Mouse (Mus musculus) limb, embryonic 14.5 days (tissue): Measurements from ENCODE around the gene Epb41l1. TPM values are rescaled to one million over a fixed set of nuclear protein-coding genes. Genes with fewer than 3 reads are reported as not detected.

Source experiments
- ATAC-seq: fragments of 200-750 bp; cut with Nextera tagmentation; 2 replicates; pipeline ENCODE4 v1.8.0; 2017; ENCODE audit warnings: low read depth, moderate number of reproducible peaks, moderate TSS enrichment; ENCODE audit not compliant: low FRiP score
- DNase-seq: peaks from one replicate; pipeline ENCODE4 v3.0.0-alpha.2; 2015; ENCODE audit warnings: low spot score
- H3K27ac ChIP-seq: fragments of 300-500 bp; sonication (generic); replicated peaks from 2 replicates; pipeline ENCODE4 v1.5.1; 2014; ENCODE audit warnings: low read depth, mild to moderate bottlenecking, low read length, moderate library complexity, mixed read lengths
- H3K27me3 ChIP-seq: fragments of 300-500 bp; sonication (generic); 2 replicates; pipeline ENCODE4 v1.6.1; 2014; ENCODE audit warnings: low read length, mixed read lengths; ENCODE audit not compliant: control insufficient read depth, insufficient read depth
- H3K36me3 ChIP-seq: fragments of 300-500 bp; sonication (generic); 2 replicates; pipeline ENCODE4 v1.6.1; 2014; ENCODE audit warnings: mild to moderate bottlenecking, low read length, moderate library complexity, mixed read lengths; ENCODE audit not compliant: control insufficient read depth, insufficient read depth
- H3K4me1 ChIP-seq: fragments of 300-500 bp; sonication (generic); 2 replicates; pipeline ENCODE4 v1.6.1; 2014; ENCODE audit warnings: antibody characterized with exemption, low read length, mixed read lengths; ENCODE audit not compliant: control insufficient read depth, insufficient read depth
- H3K4me2 ChIP-seq: fragments of 300-500 bp; sonication (generic); replicated peaks from 2 replicates; pipeline ENCODE4 v1.6.1; 2014; ENCODE audit warnings: low read depth, mild to moderate bottlenecking, low read length, moderate library complexity; ENCODE audit not compliant: severe bottlenecking
- H3K4me3 ChIP-seq: fragments of 300-500 bp; sonication (generic); replicated peaks from 2 replicates; pipeline ENCODE4 v1.5.1; 2014; ENCODE audit warnings: low read length
- H3K9ac ChIP-seq: fragments of 300-500 bp; sonication (generic); 2 replicates; pipeline ENCODE4 v1.6.1; 2014; ENCODE audit warnings: mild to moderate bottlenecking, low read depth, low read length, moderate library complexity; ENCODE audit not compliant: severe bottlenecking
- H3K9me3 ChIP-seq: fragments of 300-500 bp; sonication (generic); 2 replicates; pipeline ENCODE4 v1.6.1; 2016; ENCODE audit warnings: low read length; ENCODE audit not compliant: control insufficient read depth
- POLR2A ChIP-seq: fragments of 200-500 bp; IDR thresholded peaks from 2 replicates; pipeline ENCODE4 v1.8.0; 2012; ENCODE audit warnings: inconsistent platforms, mild to moderate bottlenecking, moderate library complexity, borderline replicate concordance; ENCODE audit not compliant: insufficient read depth, insufficient read length; ENCODE audit errors: extremely low read depth
- WGBS: fragments of 180-500 bp; shearing (Covaris S2); extraction: QIAGEN DNeasy Blood & Tissue Kit; methylation state at CpG from one replicate; pipeline ENCODE4 v1.1.7; 2014; 5-methylcytosine and 5-hydroxymethylcytosine counted together
- polyA plus RNA-seq, 2 experiments: library from polyadenylated mRNA; depleted of rRNA in 1 of 2; stranded (reverse) in 1 of 2; unstranded in 1 of 2; fragments of >200 nt; fragmentation: Nextera tagmentation in 1 of 2; extraction: Ambion mirVana in 1 of 2; gene quantifications; 2 replicates each; pipeline versions ENCODE4 v1.2.1 to v1.2.3; 2012 to 2014

Epb41l1 gene
- polyA plus RNA-seq, 2 experiments = 5.0 to 37.0 TPM

DNA sequence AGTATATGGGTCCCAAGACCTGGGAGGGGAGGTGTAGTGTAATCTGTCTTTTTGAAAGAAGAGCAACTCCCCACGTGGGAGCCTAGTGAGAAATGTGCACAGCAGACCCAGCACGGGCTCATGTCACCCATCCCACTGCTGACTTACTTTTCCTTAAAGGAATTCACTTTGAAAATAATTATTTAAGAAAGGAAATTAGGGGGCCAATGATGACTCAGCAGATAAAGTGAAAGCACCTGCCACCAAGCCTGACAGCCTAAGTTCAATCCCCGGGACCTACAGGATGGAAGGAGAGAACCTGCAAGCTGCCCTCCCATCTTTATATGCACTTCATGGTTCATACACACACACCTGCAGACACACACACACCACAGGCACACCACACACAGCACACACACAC lies 123.1 kb downstream of the Epb41l1 start:
- H3K9ac ChIP-seq = no peak overlapping the region
- peaks cover 9% of the 10 kb centered on the region for H3K4me1 ChIP-seq
- H3K27ac ChIP-seq = no peak overlapping the region
- H3K4me2 ChIP-seq = no peak overlapping the region
- ATAC-seq (no peak), DNase-seq (no peak)
- 75% methylated on average over 3 of the region's 3 CpGs for whole genome bisulfite sequencing
- H3K36me3 ChIP-seq = peaks cover 17% of the 10 kb centered on the region; the same call in 1 of the 2 replicates
- H3K4me3 ChIP-seq = no peak overlapping the region
- TF ChIP-seq POLR2A = no peak
- H3K9me3 ChIP-seq = no peaks in the 10 kb centered on the region
- H3K27me3 ChIP-seq = no peaks in the 10 kb centered on the region

DNA sequence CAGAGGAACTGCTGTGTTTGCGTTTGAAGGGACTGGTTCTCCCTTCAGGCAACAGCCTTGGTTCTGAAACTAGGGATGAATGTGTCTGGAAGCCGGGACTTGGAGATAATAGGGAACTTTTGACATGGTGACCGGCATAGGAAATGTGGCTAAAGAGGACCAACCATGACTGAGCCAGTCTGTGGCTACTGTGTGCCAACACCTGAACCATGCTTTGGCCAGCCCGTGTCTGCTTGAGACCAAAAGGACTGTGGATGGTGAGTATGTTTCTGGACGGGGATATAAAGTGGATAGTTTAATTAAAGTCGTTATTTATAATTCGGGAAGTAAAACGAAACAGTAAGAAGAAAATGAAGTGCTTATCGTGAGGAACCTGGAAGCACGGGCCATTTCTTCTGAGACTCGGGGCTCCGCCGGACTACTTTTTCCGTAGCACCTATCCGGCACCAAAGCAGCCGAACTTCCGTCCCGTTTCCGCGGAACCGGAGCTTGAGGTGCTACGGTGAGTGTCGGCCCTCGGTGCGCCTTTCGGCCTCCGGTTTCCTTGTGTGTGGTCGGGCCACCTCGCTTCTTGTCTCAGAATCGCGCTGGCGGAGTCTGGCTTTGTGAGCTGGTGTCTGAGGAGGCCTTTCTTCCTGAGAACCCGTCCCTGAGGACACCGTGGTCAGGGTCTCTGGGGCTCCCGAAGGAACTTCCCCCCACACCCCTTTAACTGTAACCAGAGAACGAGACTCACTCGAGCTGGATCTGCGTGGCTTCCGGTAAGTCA lies 126.6 kb downstream of the Epb41l1 start, which contains the start of gene Aar2:
TSS of gene Aar2 (plus strand) at position 462 of the 769 bp plus-strand sequence.
- H3K4me1 ChIP-seq = peaks cover 9% of the 10 kb centered on the region
- peak within 1 kb of the TSS; percentile 91 for H3K4me3 ChIP-seq
- TF ChIP-seq POLR2A = peak; percentile 65; the same call in 1 of the 2 replicates
- no peaks in the 10 kb centered on the region for H3K9me3 ChIP-seq
- H3K4me2 ChIP-seq = peak within 1 kb of the TSS; percentile 81
- peak; percentile 79 for DNase-seq
- H3K27ac ChIP-seq = peak within 1 kb of the TSS; percentile 65; the same call in 1 of the 2 replicates
- ATAC-seq = peak; percentile 80
- WGBS = 6% methylated on average over 39 of the region's 39 CpGs
- H3K9ac ChIP-seq = peak within 1 kb of the TSS; percentile 92
- no peaks in the 10 kb centered on the region for H3K27me3 ChIP-seq
- peaks cover 14% of the 10 kb centered on the region for H3K36me3 ChIP-seq

DNA sequence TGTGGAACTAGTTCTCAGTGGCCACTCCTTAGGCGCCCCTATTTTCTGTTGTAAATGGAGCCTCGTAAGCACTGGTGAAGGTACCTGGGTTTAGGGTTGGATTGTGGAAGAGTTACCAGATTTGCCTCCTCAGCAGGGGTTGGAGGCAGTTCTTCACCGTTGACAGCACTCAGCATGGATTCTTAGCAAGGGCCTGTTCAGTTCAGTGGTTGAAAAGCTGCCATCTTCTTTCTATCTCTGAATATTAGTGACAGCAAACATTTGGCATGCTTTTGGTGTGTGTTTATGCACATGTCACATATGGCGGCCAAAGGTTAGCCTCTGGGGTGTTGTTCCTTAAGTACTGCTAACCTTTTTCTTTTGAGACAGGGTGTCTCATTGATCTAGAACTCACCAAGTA lies 131.7 kb downstream of the Epb41l1 start:
- Histone ChIP-seq H3K4me2 (no peak overlapping the region), H3K27me3 (no peaks in the 10 kb centered on the region), H3K4me3 (no peak overlapping the region), H3K27ac (no peak overlapping the region), H3K36me3 (peaks cover 61% of the 10 kb centered on the region), H3K9ac (no peak overlapping the region), H3K9me3 (no peaks in the 10 kb centered on the region), H3K4me1 (peaks cover 6% of the 10 kb centered on the region)
- DNase-seq (no peak), ATAC-seq (no peak)
- no peak for TF ChIP-seq POLR2A
- WGBS = 92% methylated on average over 4 of the region's 4 CpGs

DNA sequence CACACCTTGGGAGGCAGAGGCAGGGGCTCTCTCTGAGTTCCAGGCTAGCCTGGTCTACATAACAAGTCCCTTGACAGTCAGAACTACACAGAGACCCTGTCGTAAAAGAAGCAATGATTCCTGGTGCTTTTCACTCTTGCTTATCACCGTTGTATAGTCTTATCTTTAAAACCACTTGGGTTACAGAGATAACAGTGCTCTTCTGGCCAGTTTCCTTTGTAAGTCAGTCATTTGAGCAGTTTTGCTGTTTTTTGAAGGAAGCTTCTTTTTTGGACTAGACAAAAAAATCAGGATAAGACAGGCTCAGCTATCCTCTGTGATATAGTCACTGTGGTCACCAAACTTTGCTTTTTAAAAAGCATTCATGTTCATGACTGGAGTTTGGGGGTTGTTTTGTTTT lies 141.1 kb downstream of the Epb41l1 start:
- Histone ChIP-seq H3K4me2 (no peak overlapping the region), H3K4me3 (no peak overlapping the region), H3K9me3 (no peaks in the 10 kb centered on the region), H3K27me3 (no peaks in the 10 kb centered on the region), H3K9ac (no peak overlapping the region), H3K36me3 (peaks cover 59% of the 10 kb centered on the region), H3K4me1 (no peaks in the 10 kb centered on the region), H3K27ac (no peak overlapping the region)
- 80% methylated on average over 2 of the region's 2 CpGs for WGBS
- DNase-seq (no peak), ATAC-seq (no peak)
- TF ChIP-seq POLR2A = no peak

DNA sequence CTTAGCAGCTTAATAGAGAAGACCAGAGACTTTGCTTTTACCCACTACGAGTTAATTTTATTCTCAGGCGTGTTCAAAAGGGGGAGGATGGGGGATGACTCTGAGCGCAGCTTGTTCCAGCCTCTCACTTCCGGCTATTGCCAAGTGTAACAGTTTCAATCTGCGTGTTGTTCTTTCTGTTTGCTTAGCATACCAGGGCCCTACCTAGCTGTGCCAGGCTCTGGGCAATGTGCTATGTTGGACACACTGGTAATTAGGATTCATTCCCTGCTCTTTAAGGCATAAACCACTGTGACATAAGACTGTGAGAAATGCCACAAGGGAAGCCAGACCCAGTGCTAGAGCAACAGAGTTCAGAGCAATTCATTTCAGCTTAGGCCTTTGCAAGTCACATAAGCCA lies 142.8 kb downstream of the Epb41l1 start:
- Histone ChIP-seq H3K4me2 (no peak overlapping the region), H3K9me3 (no peaks in the 10 kb centered on the region), H3K27ac (no peak overlapping the region), H3K4me1 (no peaks in the 10 kb centered on the region), H3K4me3 (no peak overlapping the region), H3K9ac (no peak overlapping the region), H3K27me3 (no peaks in the 10 kb centered on the region), H3K36me3 (peaks cover 59% of the 10 kb centered on the region)
- WGBS = 89% methylated on average over 5 of the region's 5 CpGs
- TF ChIP-seq POLR2A = no peak
- ATAC-seq (no peak), DNase-seq (no peak)

DNA sequence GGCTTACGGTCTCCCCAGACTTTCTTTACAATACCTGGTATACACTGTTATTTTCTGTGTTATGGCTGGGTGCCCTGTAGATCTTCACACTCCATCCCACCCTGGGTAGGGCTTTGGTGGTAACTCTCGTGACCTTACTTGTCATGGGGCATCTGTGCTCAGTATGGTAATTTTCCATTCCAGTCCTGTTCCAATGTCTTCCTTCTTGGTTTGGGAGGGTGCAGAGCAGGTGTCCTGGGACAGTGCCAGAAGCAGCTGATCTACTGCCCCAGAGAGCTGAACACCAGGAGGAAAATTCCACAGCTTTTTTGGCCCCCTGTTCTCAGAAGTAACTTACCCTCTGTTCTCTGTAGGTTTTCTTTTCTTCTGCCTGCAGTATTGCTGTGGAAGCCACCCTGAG lies 145.8 kb downstream of the Epb41l1 start:
- Histone ChIP-seq H3K27ac (no peak overlapping the region), H3K9ac (no peak overlapping the region), H3K4me2 (no peak overlapping the region), H3K27me3 (no peaks in the 10 kb centered on the region), H3K36me3 (peaks cover 54% of the 10 kb centered on the region), H3K4me1 (no peaks in the 10 kb centered on the region), H3K9me3 (no peaks in the 10 kb centered on the region), H3K4me3 (no peak overlapping the region)
- no peak for ATAC-seq
- TF ChIP-seq POLR2A = no peak
- 71% methylated on average over 2 of the region's 2 CpGs for WGBS
- DNase-seq = no peak
